Mouse (Mus musculus): ENCODE results near the gene Zmynd8. TPM values are rescaled to one million over a fixed set of nuclear protein-coding genes. Genes with fewer than 3 reads are reported as not detected.
A peak's percentile ranks its signal among the peaks of the same experiment; 100 is the strongest.

Gene Zmynd8
- total and polyA plus RNA-seq, 2 experiments from 2014 or later = 56.8 to 73.4 TPM

GRCm38 (mm10) chr2:165857841-165858426, 40.9 kb downstream of the Zmynd8 start:
- peak overlapping the region; percentile 41 for H3K4me2 ChIP-seq (ENCODE audit: low read depth, low read length, poor library complexity, severe bottlenecking)
- no peaks in the 10 kb centered on the region for H3K36me3 ChIP-seq (ENCODE audit: insufficient read depth, low read length)
- no peaks in the 10 kb centered on the region for H3K9me3 ChIP-seq (ENCODE audit: low read length)
- peak overlapping the region; percentile 89 for H3K27ac ChIP-seq (ENCODE audit: low read depth, low read length)
- no peak for ATAC-seq (ENCODE audit: low FRiP score)
- H3K9ac ChIP-seq (replicated peaks; ENCODE audit: low read length, poor library complexity, severe bottlenecking) = peak overlapping the region; percentile 42
- H3K4me1 ChIP-seq (ENCODE audit: insufficient read depth, low read length) = peaks cover 33% of the 10 kb centered on the region
- 5% methylated on average over 22 of the region's 22 CpGs for WGBS
- no peak for TF ChIP-seq CTCF (IDR thresholded peaks at IDR 0.05)
- DNase-seq (ENCODE audit: low spot score) = peak; percentile 69
- H3K4me3 ChIP-seq (ENCODE audit: low read depth, low read length) = no peak overlapping the region
- H3K27me3 ChIP-seq (ENCODE audit: insufficient read depth, low read length) = no peaks in the 10 kb centered on the region

GRCm38 (mm10) chr2:165857395-165857831, 41.4 kb downstream of the Zmynd8 start:
- H3K4me1 ChIP-seq (ENCODE audit: insufficient read depth, low read length) = peaks cover 33% of the 10 kb centered on the region
- H3K9ac ChIP-seq (replicated peaks; ENCODE audit: low read length, poor library complexity, severe bottlenecking) = peak overlapping the region; percentile 42
- H3K4me3 ChIP-seq (ENCODE audit: low read depth, low read length) = no peak overlapping the region
- ATAC-seq (ENCODE audit: low FRiP score) = no peak
- no peaks in the 10 kb centered on the region for H3K36me3 ChIP-seq (ENCODE audit: insufficient read depth, low read length)
- no peaks in the 10 kb centered on the region for H3K9me3 ChIP-seq (ENCODE audit: low read length)
- H3K27me3 ChIP-seq (ENCODE audit: insufficient read depth, low read length) = no peaks in the 10 kb centered on the region
- no peak for DNase-seq (ENCODE audit: low spot score)
- H3K27ac ChIP-seq (ENCODE audit: low read depth, low read length) = peak overlapping the region; percentile 89
- TF ChIP-seq CTCF (IDR thresholded peaks at IDR 0.05) = no peak
- H3K4me2 ChIP-seq (ENCODE audit: low read depth, low read length, poor library complexity, severe bottlenecking) = peak overlapping the region; percentile 41
- WGBS = 10% methylated on average over 4 of the region's 4 CpGs

GRCm38 (mm10) chr2:165856611-165857200, 42.1 kb downstream of the Zmynd8 start:
- no peak overlapping the region for H3K4me2 ChIP-seq (ENCODE audit: low read depth, low read length, poor library complexity, severe bottlenecking)
- H3K27me3 ChIP-seq (ENCODE audit: insufficient read depth, low read length) = no peaks in the 10 kb centered on the region
- H3K9ac ChIP-seq (replicated peaks; ENCODE audit: low read length, poor library complexity, severe bottlenecking) = no peak overlapping the region
- H3K4me1 ChIP-seq (ENCODE audit: insufficient read depth, low read length) = peaks cover 34% of the 10 kb centered on the region
- no peak for DNase-seq (ENCODE audit: low spot score)
- 75% methylated on average over 7 of the region's 7 CpGs for WGBS
- no peak for TF ChIP-seq CTCF (IDR thresholded peaks at IDR 0.05)
- H3K36me3 ChIP-seq (ENCODE audit: insufficient read depth, low read length) = 0 out of 2 replicates have a peak, but pooled peaks cover 3% of the 10 kb centered on the region
- ATAC-seq (ENCODE audit: low FRiP score) = no peak
- H3K27ac ChIP-seq (ENCODE audit: low read depth, low read length) = peak overlapping the region; percentile 89
- H3K9me3 ChIP-seq (ENCODE audit: low read length) = no peaks in the 10 kb centered on the region
- H3K4me3 ChIP-seq (ENCODE audit: low read depth, low read length) = no peak overlapping the region

GRCm38 (mm10) chr2:165855641-165856301, 43.0 kb downstream of the Zmynd8 start:
- Histone ChIP-seq H3K27me3 (ENCODE audit: insufficient read depth, low read length) (no peaks in the 10 kb centered on the region), H3K9ac (replicated peaks; ENCODE audit: low read length, poor library complexity, severe bottlenecking) (no peak overlapping the region), H3K9me3 (ENCODE audit: low read length) (no peaks in the 10 kb centered on the region), H3K4me2 (ENCODE audit: low read depth, low read length, poor library complexity, severe bottlenecking) (no peak overlapping the region), H3K4me3 (ENCODE audit: low read depth, low read length) (no peak overlapping the region), H3K36me3 (ENCODE audit: insufficient read depth, low read length) (0 out of 2 replicates have a peak, but pooled peaks cover 7% of the 10 kb centered on the region), H3K27ac (ENCODE audit: low read depth, low read length) (0 out of 2 replicates have a peak overlapping the region, but pooled peaks have one; percentile 21), H3K4me1 (ENCODE audit: insufficient read depth, low read length) (peaks cover 38% of the 10 kb centered on the region)
- 42% methylated on average over 6 of the region's 6 CpGs for WGBS
- DNase-seq (ENCODE audit: low spot score) = peak; percentile 57
- ATAC-seq (ENCODE audit: low FRiP score) = no peak
- TF ChIP-seq CTCF (IDR thresholded peaks at IDR 0.05) = no peak

- no peaks in the 10 kb centered on the region for H3K27me3 ChIP-seq (ENCODE audit: insufficient read depth, low read length)
- no peak for TF ChIP-seq CTCF (IDR thresholded peaks at IDR 0.05)
- no peak overlapping the region for H3K4me3 ChIP-seq (ENCODE audit: low read depth, low read length)
- H3K9me3 ChIP-seq (ENCODE audit: low read length) = no peaks in the 10 kb centered on the region
- no peak overlapping the region for H3K4me2 ChIP-seq (ENCODE audit: low read depth, low read length, poor library complexity, severe bottlenecking)
- WGBS = 55% methylated on average over 16 of the region's 16 CpGs
- H3K9ac ChIP-seq (replicated peaks; ENCODE audit: low read length, poor library complexity, severe bottlenecking) = no peak overlapping the region
- 0 out of 2 replicates have a peak overlapping the region, but pooled peaks have one; percentile 12 for H3K27ac ChIP-seq (ENCODE audit: low read depth, low read length)
- 0 out of 2 replicates have a peak, but pooled peaks cover 7% of the 10 kb centered on the region for H3K36me3 ChIP-seq (ENCODE audit: insufficient read depth, low read length)
- ATAC-seq (ENCODE audit: low FRiP score) (no peak), DNase-seq (ENCODE audit: low spot score) (no peak)
- peaks cover 35% of the 10 kb centered on the region for H3K4me1 ChIP-seq (ENCODE audit: insufficient read depth, low read length)
These were observed 44.4 kb downstream of the Zmynd8 start for GRCm38 (mm10) chr2:165854207-165854968.
